Mouse (Mus musculus): ENCODE results near the gene Fads1.

DNA sequence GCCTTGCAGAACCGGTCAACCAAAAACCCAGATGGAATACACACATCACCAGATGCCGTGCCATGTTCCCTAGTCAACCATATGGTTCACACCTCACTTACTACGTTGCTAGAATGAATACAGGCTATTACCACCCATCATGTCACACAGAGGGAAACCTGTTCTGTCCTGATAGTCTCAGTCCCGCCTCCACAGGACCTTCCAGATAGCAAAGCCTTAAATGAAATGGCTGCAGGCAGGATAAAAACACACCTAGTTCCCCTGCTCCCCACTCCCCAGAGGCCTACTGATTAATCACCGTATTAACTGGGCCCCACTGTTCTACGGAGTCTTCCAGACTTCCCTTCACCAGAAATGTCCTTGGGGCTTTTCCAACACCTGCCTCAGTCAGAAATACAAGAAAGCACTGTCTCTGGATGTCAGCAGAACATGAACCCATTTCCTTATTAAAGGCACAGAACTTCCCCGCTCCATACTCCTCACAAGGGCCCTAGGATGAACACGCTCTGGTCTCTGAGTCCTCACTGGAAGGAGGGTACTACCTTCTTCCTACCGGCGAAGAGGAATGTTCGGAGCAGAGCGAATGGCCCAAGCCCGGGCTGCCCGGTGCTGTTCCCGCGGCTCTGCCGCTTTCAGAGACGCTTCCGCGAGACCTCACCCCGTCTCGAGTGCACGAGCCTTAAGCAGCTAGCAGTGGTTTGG lies 20.6 kb downstream of the Fads1 start:
- no peak for TF ChIP-seq CTCF (IDR thresholded peaks at IDR 0.05; ENCODE audit: control insufficient read depth, insufficient read depth, insufficient read length)
- TF ChIP-seq FOSL1 (IDR thresholded peaks at IDR 0.05; ENCODE audit: insufficient read depth, low read length, poor library complexity, severe bottlenecking): no peak
- TF ChIP-seq CEBPB (IDR thresholded peaks at IDR 0.05; ENCODE audit: low read depth): no peak
- TF ChIP-seq MAX (IDR thresholded peaks at IDR 0.05): no peak
- no peak for TF ChIP-seq USF1 (IDR thresholded peaks at IDR 0.05; ENCODE audit: low read depth)
- TF ChIP-seq MYOG (IDR thresholded peaks at IDR 0.05; ENCODE audit: control insufficient read depth, extremely low read depth, insufficient read length): no peak
- TF ChIP-seq MYOD1 (IDR thresholded peaks at IDR 0.05; ENCODE audit: control insufficient read depth, insufficient read length, low read depth): no peak
